Mouse (Mus musculus) hindbrain, embryonic 16.5 days (tissue): ENCODE data around the gene Tal1. TPM values are rescaled to one million over a fixed set of nuclear protein-coding genes. Genes with fewer than 3 reads are reported as not detected.
A peak's percentile ranks its signal among the peaks of the same experiment; 100 is the strongest.

Experiments
- ATAC-seq: fragments of 200-750 bp; cut with Nextera tagmentation; 2 replicates; pipeline ENCODE4 v1.8.0; 2017; ENCODE audit warnings: moderate TSS enrichment, moderate library complexity
- H3K27ac ChIP-seq: fragments of 300-500 bp; sonication (generic); 2 replicates; pipeline ENCODE4 v1.5.1; 2014; ENCODE audit warnings: low read depth, mild to moderate bottlenecking, control low read depth, low read length, moderate library complexity
- H3K27me3 ChIP-seq: fragments of 300-500 bp; sonication (generic); replicated peaks from 2 replicates; pipeline ENCODE4 v1.6.1; 2014; ENCODE audit warnings: low read length; ENCODE audit not compliant: control insufficient read depth, insufficient read depth
- H3K36me3 ChIP-seq: fragments of 300-500 bp; sonication (generic); 2 replicates; pipeline ENCODE4 v1.6.1; 2014; ENCODE audit warnings: mild to moderate bottlenecking, low read length, moderate library complexity, mixed read lengths; ENCODE audit not compliant: control insufficient read depth, insufficient read depth
- H3K4me1 ChIP-seq: fragments of 300-500 bp; sonication (generic); 2 replicates; pipeline ENCODE4 v1.6.1; 2014; ENCODE audit warnings: low read depth, low read length; ENCODE audit not compliant: control insufficient read depth, insufficient read depth
- H3K4me2 ChIP-seq: fragments of 300-500 bp; sonication (generic); 2 replicates; pipeline ENCODE4 v1.6.1; 2014; ENCODE audit warnings: mild to moderate bottlenecking, low read length, control low read depth, moderate library complexity
- H3K4me3 ChIP-seq: fragments of 300-500 bp; sonication (generic); 2 replicates; pipeline ENCODE4 v1.5.1; 2014; ENCODE audit warnings: mild to moderate bottlenecking, low read length, control low read depth, moderate library complexity
- H3K9ac ChIP-seq: fragments of 300-500 bp; sonication (generic); 2 replicates; pipeline ENCODE4 v1.6.1; 2014; ENCODE audit warnings: low read depth, mild to moderate bottlenecking, control low read depth, low read length, moderate library complexity
- H3K9me3 ChIP-seq: fragments of 300-500 bp; sonication (generic); 2 replicates; pipeline ENCODE4 v1.6.1; 2014; ENCODE audit warnings: mild to moderate bottlenecking, low read length, moderate library complexity; ENCODE audit not compliant: control insufficient read depth
- WGBS: fragments of 180-500 bp; shearing (Covaris S2); extraction: QIAGEN DNeasy Blood & Tissue Kit; methylation state at CpG from one replicate; pipeline ENCODE4 v1.1.7; 2014; 5-methylcytosine and 5-hydroxymethylcytosine counted together
- polyA plus RNA-seq: library from polyadenylated mRNA; unstranded; fragments of >200 nt; fragmentation: Nextera tagmentation; extraction: Ambion mirVana; gene quantifications from 2 replicates; pipeline ENCODE4 v1.2.1, GENCODE M21; 2015

The Tal1 gene
- polyA plus RNA-seq, 1 experiment from 2014 or later = 1.2 TPM

GRCm38 (mm10) chr4:115079821-115080349, 23.7 kb downstream of the Tal1 start:
- WGBS = 9% methylated on average over 5 of the region's 5 CpGs
- H3K27ac ChIP-seq = no peak overlapping the region
- H3K4me3 ChIP-seq = no peak overlapping the region
- no peaks in the 10 kb centered on the region for H3K36me3 ChIP-seq
- no peak for ATAC-seq
- H3K4me1 ChIP-seq = peaks cover 15% of the 10 kb centered on the region
- no peak overlapping the region for H3K4me2 ChIP-seq
- H3K9me3 ChIP-seq = no peaks in the 10 kb centered on the region
- H3K9ac ChIP-seq = 0 out of 2 replicates have a peak overlapping the region, but pooled peaks have one; percentile 28
- H3K27me3 ChIP-seq = 0 out of 2 replicates have a peak, but pooled peaks cover 2% of the 10 kb centered on the region

DNA sequence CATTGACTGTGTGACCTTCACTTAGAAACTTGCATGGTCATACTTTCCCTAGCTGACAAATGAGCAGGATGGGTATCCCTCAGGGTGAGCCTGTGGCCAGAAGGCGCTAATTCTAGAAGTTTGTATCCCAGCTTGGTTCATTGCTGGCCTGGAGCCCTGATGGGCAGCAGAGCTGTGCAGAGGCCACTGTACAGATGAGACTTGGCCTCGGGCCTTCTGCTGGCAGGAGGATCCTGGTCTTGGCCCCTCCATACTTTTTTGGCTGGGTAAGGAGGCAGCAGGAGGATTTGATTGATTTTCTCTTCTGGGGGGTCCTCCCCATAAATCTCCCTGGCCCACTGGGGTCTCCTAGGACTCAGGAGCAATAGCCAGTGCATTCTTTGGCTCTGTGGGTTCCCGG, 26.8 kb downstream of the Tal1 start:
- WGBS = 75% methylated on average over 3 of the region's 3 CpGs
- ATAC-seq = peak; percentile 8; the same call in 1 of the 2 replicates
- Histone ChIP-seq H3K4me1 (peaks cover 15% of the 10 kb centered on the region), H3K9ac (no peak overlapping the region), H3K36me3 (no peaks in the 10 kb centered on the region), H3K4me3 (no peak overlapping the region), H3K4me2 (no peak overlapping the region), H3K9me3 (no peaks in the 10 kb centered on the region), H3K27me3 (peaks cover 6% of the 10 kb centered on the region; the same call in 1 of the 2 replicates), H3K27ac (no peak overlapping the region)

GRCm38 (mm10) chr4:115085522-115086095, 29.4 kb downstream of the Tal1 start:
- no peak overlapping the region for H3K4me2 ChIP-seq
- H3K27ac ChIP-seq = no peak overlapping the region
- 15% methylated on average over 6 of the region's 6 CpGs for WGBS
- no peaks in the 10 kb centered on the region for H3K9me3 ChIP-seq
- H3K36me3 ChIP-seq = no peaks in the 10 kb centered on the region
- no peaks in the 10 kb centered on the region for H3K4me1 ChIP-seq
- H3K4me3 ChIP-seq = no peak overlapping the region
- ATAC-seq = peak; percentile 55; the same call in 1 of the 2 replicates
- H3K27me3 ChIP-seq = peaks cover 6% of the 10 kb centered on the region; the same call in 1 of the 2 replicates
- H3K9ac ChIP-seq = no peak overlapping the region

- no peak for ATAC-seq
- H3K4me3 ChIP-seq = no peak overlapping the region
- 73% methylated on average over 4 of the region's 4 CpGs for WGBS
These were observed 30.0 kb downstream of the Tal1 start for GRCm38 (mm10) chr4:115086257-115086656.

GRCm38 (mm10) chr4:115086763-115087415, 30.7 kb downstream of the Tal1 start:
- Histone ChIP-seq H3K4me1 (no peaks in the 10 kb centered on the region), H3K36me3 (no peaks in the 10 kb centered on the region), H3K4me2 (no peak overlapping the region), H3K9ac (no peak overlapping the region), H3K27me3 (peaks cover 6% of the 10 kb centered on the region; the same call in 1 of the 2 replicates), H3K27ac (no peak overlapping the region), H3K4me3 (no peak overlapping the region), H3K9me3 (no peaks in the 10 kb centered on the region)
- 56% methylated on average over 3 of the region's 3 CpGs for WGBS
- ATAC-seq = no peak

More at GRCm38 (mm10) chr4:115086257-115086656, 30.0 kb downstream of the Tal1 start:
- Histone ChIP-seq H3K4me2 (no peak overlapping the region), H3K4me1 (no peaks in the 10 kb centered on the region), H3K9me3 (no peaks in the 10 kb centered on the region), H3K36me3 (no peaks in the 10 kb centered on the region), H3K27me3 (peaks cover 6% of the 10 kb centered on the region; the same call in 1 of the 2 replicates), H3K27ac (no peak overlapping the region), H3K9ac (no peak overlapping the region)

DNA sequence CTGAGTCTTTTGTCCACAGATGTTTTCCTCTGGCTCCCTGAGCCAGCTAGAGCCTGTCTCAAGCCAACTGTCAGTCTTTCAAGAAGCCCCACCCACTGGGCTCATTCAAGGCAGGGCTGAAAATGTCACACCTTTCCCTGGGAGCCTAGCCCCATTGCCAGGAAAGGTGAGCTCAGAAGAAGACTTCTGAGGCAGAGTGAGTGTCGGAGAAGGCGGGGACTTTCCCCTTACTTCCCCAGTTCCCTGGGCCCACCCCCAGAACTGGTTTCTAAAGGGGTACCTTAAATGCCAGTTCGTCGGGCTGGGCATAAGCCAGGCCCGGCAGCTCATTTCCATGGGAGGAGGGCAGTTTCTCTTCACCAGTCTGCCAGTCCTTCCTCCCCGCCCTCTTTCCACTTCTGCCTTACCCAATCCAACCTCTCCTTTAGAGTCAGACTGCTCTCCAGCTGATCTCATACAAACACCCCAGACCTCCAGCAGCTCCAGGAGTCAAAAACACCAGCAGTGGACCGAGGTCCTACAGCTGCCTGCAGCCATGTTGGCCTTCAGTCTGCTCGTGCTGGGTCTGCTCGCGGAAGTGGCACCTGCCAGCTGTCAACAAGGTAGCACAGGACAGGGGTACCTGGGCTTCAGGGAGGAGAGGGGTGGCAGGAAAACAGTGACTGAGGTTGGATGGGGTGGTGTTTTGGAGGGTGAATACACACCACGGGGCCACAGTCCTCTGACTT, 32.5 kb downstream of the Tal1 start, which contains the start of gene Pdzk1ip1:
Pdzk1ip1 (plus strand) TSS at position 98 of the 728 bp plus-strand sequence.
- Histone ChIP-seq H3K36me3 (no peaks in the 10 kb centered on the region), H3K27me3 (peaks cover 6% of the 10 kb centered on the region), H3K4me2 (peak within 1 kb of the TSS; percentile 7; the same call in 1 of the 2 replicates), H3K4me1 (no peaks in the 10 kb centered on the region), H3K4me3 (no peak within 1 kb of the TSS), H3K9me3 (no peaks in the 10 kb centered on the region), H3K27ac (no peak within 1 kb of the TSS), H3K9ac (no peak within 1 kb of the TSS)
- no peak for ATAC-seq
- 32% methylated on average over 11 of the region's 11 CpGs for WGBS

- H3K4me3 ChIP-seq = no peak overlapping the region
- no peak overlapping the region for H3K27ac ChIP-seq
- H3K36me3 ChIP-seq = no peaks in the 10 kb centered on the region
- ATAC-seq = no peak
- WGBS = 68% methylated on average over 2 of the region's 2 CpGs
- no peak overlapping the region for H3K4me2 ChIP-seq
- peaks cover 3% of the 10 kb centered on the region for H3K4me1 ChIP-seq
- peaks cover 5% of the 10 kb centered on the region for H3K27me3 ChIP-seq
- no peak overlapping the region for H3K9ac ChIP-seq
- no peaks in the 10 kb centered on the region for H3K9me3 ChIP-seq
These were observed 34.4 kb downstream of the Tal1 start for GRCm38 (mm10) chr4:115090592-115090991.

DNA sequence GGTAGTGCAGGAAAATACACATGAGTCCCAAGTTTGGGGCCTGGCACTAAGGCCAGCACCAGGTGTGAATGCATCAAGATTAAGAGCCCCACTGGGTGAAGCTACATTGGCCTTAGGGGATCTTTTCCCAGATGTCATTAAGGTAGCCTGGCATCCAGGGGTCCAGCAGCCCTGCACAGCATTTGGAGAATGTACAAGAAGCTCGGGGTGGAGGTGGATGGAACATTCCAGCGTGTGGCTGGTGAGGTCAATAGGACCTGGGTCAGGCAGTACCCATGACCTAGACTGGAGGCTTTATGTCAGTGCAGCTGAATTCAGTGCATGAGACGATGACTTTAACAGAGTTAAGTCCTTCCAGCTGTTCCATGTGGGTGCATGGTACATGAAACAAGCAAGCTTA, 35.6 kb downstream of the Tal1 start:
- Histone ChIP-seq H3K27me3 (peaks cover 10% of the 10 kb centered on the region), H3K4me3 (no peak overlapping the region), H3K36me3 (no peaks in the 10 kb centered on the region), H3K4me1 (peaks cover 13% of the 10 kb centered on the region), H3K4me2 (no peak overlapping the region), H3K9me3 (no peaks in the 10 kb centered on the region), H3K27ac (no peak overlapping the region), H3K9ac (no peak overlapping the region)
- WGBS = 80% methylated on average over 3 of the region's 3 CpGs
- ATAC-seq = no peak
